Comparison of ENCODE assay signal across 11 mouse cellular contexts in the genomic region with DNA sequence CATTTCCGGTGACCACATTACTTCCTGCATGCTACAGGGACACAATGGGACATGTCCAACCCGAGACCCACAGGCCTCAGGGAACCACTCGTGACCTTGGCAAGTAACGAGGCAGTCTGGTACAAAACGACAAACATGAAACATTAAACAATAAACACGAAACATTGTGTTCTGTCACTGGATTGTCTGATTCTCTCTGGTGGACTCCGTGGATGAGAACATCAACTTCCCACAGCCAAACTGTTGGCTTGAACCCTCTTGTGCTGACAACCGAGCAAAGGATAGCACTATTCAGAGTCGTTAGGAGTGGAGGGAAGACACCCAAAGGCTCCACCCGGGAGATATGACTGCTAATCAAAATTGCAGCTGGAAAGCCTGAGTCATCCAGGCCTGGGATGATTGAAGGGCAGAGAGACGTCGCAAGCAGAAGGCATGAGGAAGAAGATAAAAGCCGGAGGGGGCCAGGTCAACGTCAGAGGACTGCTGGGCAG.
DNase-seq lines count a peak whose midpoint lies in the region; TF ChIP-seq lines count a peak whose summit lies in the region.
"Had no signal": no experiment of that assay in that cellular context is flagged by ENCODE, and none has a peak within 500 bp of the region (broad histone marks: within the 10 kb centered on the region; RNA-seq: fewer than 3 reads in every experiment).

No protein-coding gene starts in this region.

- no peak overlapping the region for H3K9ac ChIP-seq in liver, adult 2 months (ENCODE audit: low read depth, low read length)
- H3K9ac ChIP-seq: heart, embryonic 13.5 days had no signal

- WGBS in lung, adult 2 months, result 44% methylated on average over 14 of the region's 14 CpGs
- 67% methylated on average over 14 of the region's 14 CpGs for WGBS in liver, adult 2 months

- no peaks in the 10 kb centered on the region for H3K36me3 ChIP-seq in liver, adult 2 months (ENCODE audit: control insufficient read depth, insufficient read depth, low read length)
- H3K36me3 ChIP-seq: heart, embryonic 13.5 days had no signal

- TF ChIP-seq POLR2A in lung, adult 2 months (IDR thresholded peaks at IDR 0.05; ENCODE audit: borderline replicate concordance, extremely low read depth, low read depth, low read length), result no peak
- no peak for TF ChIP-seq POLR2A in liver, adult 2 months (IDR thresholded peaks at IDR 0.05; ENCODE audit: extremely low read depth, insufficient read depth, low read length)

- H3K4me3 ChIP-seq in lung, adult 2 months (replicated peaks; ENCODE audit: extremely low read depth, low read depth, low read length), result no peak overlapping the region
- H3K4me3 ChIP-seq in liver, adult 2 months (ENCODE audit: insufficient read depth, low read depth, low read length), result no peak overlapping the region
- H3K4me3 ChIP-seq: heart, embryonic 13.5 days had no signal

- H3K79me2 ChIP-seq in liver, adult 2 months (ENCODE audit: control insufficient read depth, insufficient read depth, low read length), result no peaks in the 10 kb centered on the region

- H3K27ac ChIP-seq in liver, adult 2 months (replicated peaks; ENCODE audit: insufficient read depth, low read depth, low read length), result peak overlapping the region; percentile 25
- H3K27ac ChIP-seq: heart, embryonic 13.5 days; hindbrain, postnatal 0 days had no signal

- peaks cover 6% of the 10 kb centered on the region; the same call in 1 of the 2 replicates for H3K4me1 ChIP-seq in lung, adult 2 months (ENCODE audit: control insufficient read depth, insufficient read depth, low read length)
- peaks cover 5% of the 10 kb centered on the region; the same call in 1 of the 2 replicates for H3K4me1 ChIP-seq in liver, adult 2 months (ENCODE audit: control insufficient read depth, insufficient read depth, low read length)

- peak; percentile 32 to 49 for DNase-seq in lung, adult 18-20 months
- no peak for DNase-seq in lung, adult 2 months
- peak; percentile 38 for DNase-seq in adrenal gland, postnatal 25 days
- DNase-seq in liver, adult 2 months (ENCODE audit: extremely low read depth, low read depth, low spot score), result peak; percentile 34
- peak; percentile 59 for DNase-seq in skeletal muscle tissue, adult 2 months (ENCODE audit: low read depth, low spot score)
- DNase-seq in spleen, postnatal 14 days (ENCODE audit: low spot score in 2 of 2), result no peak
- no peak for DNase-seq in ovary, adult 18-20 months (ENCODE audit: low spot score)
- DNase-seq: cerebellum, postnatal 25 days; kidney, postnatal 4 days had no signal

- no peaks in the 10 kb centered on the region for H3K27me3 ChIP-seq in liver, adult 2 months (ENCODE audit: control insufficient read depth, insufficient read depth, low read length)

- TF ChIP-seq CTCF in lung, adult 2 months (IDR thresholded peaks at IDR 0.05; ENCODE audit: insufficient read depth, low read length), result no peak
- TF ChIP-seq CTCF in liver, adult 2 months (IDR thresholded peaks at IDR 0.05; ENCODE audit: low read depth, low read length), result no peak

Comparison
In these comparisons a context has a peak if more than half of its experiments do, and no peak if none do; other contexts are left out.
1. DNase-seq: peak in lung, adult 18-20 months (2 of 2), adrenal gland, postnatal 25 days (single experiment), liver, adult 2 months (single experiment) and skeletal muscle tissue, adult 2 months (single experiment); none in lung, adult 2 months (single experiment), spleen, postnatal 14 days (0 of 2) and ovary, adult 18-20 months (single experiment).